Mouse (Mus musculus): ENCODE results near the gene Crnn. TPM values are rescaled to one million over a fixed set of nuclear protein-coding genes. Genes with fewer than 3 reads are reported as not detected.

Crnn gene
- not detected in 2 replicates for polyA plus RNA-seq (2016; fragmentation: Nextera tagmentation; extraction: Ambion mirVana)

- no peak for ATAC-seq (ENCODE audit: low FRiP score)
- H3K9ac ChIP-seq: no peak within 1 kb of the TSS
- no peak within 1 kb of the TSS for H3K4me3 ChIP-seq
- H3K27ac ChIP-seq: no peak within 1 kb of the TSS
- no peak within 1 kb of the TSS for H3K4me2 ChIP-seq (replicated peaks)
- H3K27me3 ChIP-seq: no peaks in the 10 kb centered on the region
- no peaks in the 10 kb centered on the region for H3K9me3 ChIP-seq (replicated peaks)
- H3K36me3 ChIP-seq: no peaks in the 10 kb centered on the region
- 65% methylated on average over 1 of the region's 1 CpGs for WGBS
- no peaks in the 10 kb centered on the region for H3K4me1 ChIP-seq
Observed at GRCm38 (mm10) chr3:93144510-93145051, at the start of gene Crnn. Gene Crnn, plus strand, starts transcription at chr3:93144787.

GRCm38 (mm10) chr3:93096447-93096846 is 48.1 kb upstream of the Crnn start:
- no peaks in the 10 kb centered on the region for H3K9me3 ChIP-seq (replicated peaks)
- H3K4me3 ChIP-seq: no peak overlapping the region
- no peaks in the 10 kb centered on the region for H3K36me3 ChIP-seq
- 58% methylated on average over 2 of the region's 2 CpGs for WGBS
- ATAC-seq (ENCODE audit: low FRiP score): no peak
- no peak overlapping the region for H3K27ac ChIP-seq
- H3K4me2 ChIP-seq (replicated peaks): no peak overlapping the region
- H3K4me1 ChIP-seq: no peaks in the 10 kb centered on the region
- H3K9ac ChIP-seq: no peak overlapping the region
- no peaks in the 10 kb centered on the region for H3K27me3 ChIP-seq

- WGBS: 47% methylated on average over 5 of the region's 5 CpGs
- Histone ChIP-seq H3K4me1 (no peaks in the 10 kb centered on the region), H3K36me3 (no peaks in the 10 kb centered on the region), H3K4me3 (no peak overlapping the region), H3K4me2 (replicated peaks) (no peak overlapping the region), H3K9ac (no peak overlapping the region), H3K9me3 (replicated peaks) (no peaks in the 10 kb centered on the region), H3K27ac (no peak overlapping the region), H3K27me3 (no peaks in the 10 kb centered on the region)
- ATAC-seq (ENCODE audit: low FRiP score): no peak
Observed at GRCm38 (mm10) chr3:93111668-93112067, 32.9 kb upstream of the Crnn start.

GRCm38 (mm10) chr3:93114481-93114880 is 30.1 kb upstream of the Crnn start:
- H3K27me3 ChIP-seq: no peaks in the 10 kb centered on the region
- no peak overlapping the region for H3K4me2 ChIP-seq (replicated peaks)
- H3K9ac ChIP-seq: no peak overlapping the region
- 9% methylated on average over 2 of the region's 2 CpGs for WGBS
- no peak overlapping the region for H3K4me3 ChIP-seq
- H3K4me1 ChIP-seq: no peaks in the 10 kb centered on the region
- H3K27ac ChIP-seq: no peak overlapping the region
- H3K36me3 ChIP-seq: no peaks in the 10 kb centered on the region
- ATAC-seq (ENCODE audit: low FRiP score): 0 out of 2 replicates have a peak, but pooled peaks have one; percentile 6
- H3K9me3 ChIP-seq (replicated peaks): no peaks in the 10 kb centered on the region

- WGBS: 47% methylated on average over 4 of the region's 4 CpGs
- H3K4me3 ChIP-seq: no peak overlapping the region
- H3K36me3 ChIP-seq: no peaks in the 10 kb centered on the region
- no peaks in the 10 kb centered on the region for H3K27me3 ChIP-seq
- no peak overlapping the region for H3K9ac ChIP-seq
- no peak overlapping the region for H3K4me2 ChIP-seq (replicated peaks)
- H3K27ac ChIP-seq: no peak overlapping the region
- H3K4me1 ChIP-seq: no peaks in the 10 kb centered on the region
- no peaks in the 10 kb centered on the region for H3K9me3 ChIP-seq (replicated peaks)
- ATAC-seq (ENCODE audit: low FRiP score): no peak
Observed at GRCm38 (mm10) chr3:93119101-93119500, 25.5 kb upstream of the Crnn start.

- Histone ChIP-seq H3K27me3 (no peaks in the 10 kb centered on the region), H3K27ac (no peak overlapping the region), H3K4me2 (replicated peaks) (no peak overlapping the region), H3K9ac (no peak overlapping the region), H3K4me1 (no peaks in the 10 kb centered on the region), H3K4me3 (no peak overlapping the region), H3K9me3 (replicated peaks) (no peaks in the 10 kb centered on the region), H3K36me3 (no peaks in the 10 kb centered on the region)
- 60% methylated on average over 4 of the region's 4 CpGs for WGBS
- ATAC-seq (ENCODE audit: low FRiP score): no peak
Observed at GRCm38 (mm10) chr3:93128052-93128451, 16.5 kb upstream of the Crnn start.

GRCm38 (mm10) chr3:93129076-93129475 is 15.5 kb upstream of the Crnn start:
- WGBS: 52% methylated on average over 5 of the region's 5 CpGs
- H3K27ac ChIP-seq: no peak overlapping the region

GRCm38 (mm10) chr3:93130460-93130859 is 14.1 kb upstream of the Crnn start:
- H3K4me2 ChIP-seq (replicated peaks): no peak overlapping the region
- no peak overlapping the region for H3K4me3 ChIP-seq
- ATAC-seq (ENCODE audit: low FRiP score): no peak
- no peaks in the 10 kb centered on the region for H3K4me1 ChIP-seq
- H3K27me3 ChIP-seq: no peaks in the 10 kb centered on the region
- 16% methylated on average over 3 of the region's 3 CpGs for WGBS
- H3K9ac ChIP-seq: no peak overlapping the region
- no peak overlapping the region for H3K27ac ChIP-seq
- H3K36me3 ChIP-seq: no peaks in the 10 kb centered on the region
- H3K9me3 ChIP-seq (replicated peaks): no peaks in the 10 kb centered on the region

More at GRCm38 (mm10) chr3:93129076-93129475, 15.5 kb upstream of the Crnn start:
- Histone ChIP-seq H3K27me3 (no peaks in the 10 kb centered on the region), H3K4me1 (no peaks in the 10 kb centered on the region), H3K4me3 (no peak overlapping the region), H3K36me3 (no peaks in the 10 kb centered on the region), H3K9me3 (replicated peaks) (no peaks in the 10 kb centered on the region), H3K9ac (no peak overlapping the region), H3K4me2 (replicated peaks) (no peak overlapping the region)
- ATAC-seq (ENCODE audit: low FRiP score): no peak

GRCm38 (mm10) chr3:93162502-93162901 is 17.9 kb downstream of the Crnn start:
- Histone ChIP-seq H3K4me2 (replicated peaks) (no peak overlapping the region), H3K36me3 (no peaks in the 10 kb centered on the region), H3K9me3 (replicated peaks) (no peaks in the 10 kb centered on the region), H3K9ac (no peak overlapping the region), H3K4me3 (no peak overlapping the region), H3K27me3 (no peaks in the 10 kb centered on the region), H3K4me1 (no peaks in the 10 kb centered on the region), H3K27ac (no peak overlapping the region)
- no peak for ATAC-seq (ENCODE audit: low FRiP score)
- whole genome bisulfite sequencing: 88% methylated on average over 6 of the region's 6 CpGs

GRCm38 (mm10) chr3:93162996-93163592 is 18.5 kb downstream of the Crnn start:
- Histone ChIP-seq H3K27ac (no peak overlapping the region), H3K4me3 (no peak overlapping the region), H3K4me2 (replicated peaks) (no peak overlapping the region), H3K27me3 (no peaks in the 10 kb centered on the region), H3K4me1 (no peaks in the 10 kb centered on the region), H3K9ac (no peak overlapping the region), H3K36me3 (no peaks in the 10 kb centered on the region), H3K9me3 (replicated peaks) (no peaks in the 10 kb centered on the region)
- ATAC-seq (ENCODE audit: low FRiP score): no peak
- 61% methylated on average over 1 of the region's 1 CpGs for WGBS

GRCm38 (mm10) chr3:93180856-93181255 is 36.3 kb downstream of the Crnn start:
- no peak overlapping the region for H3K4me3 ChIP-seq
- ATAC-seq (ENCODE audit: low FRiP score): no peak
- H3K27me3 ChIP-seq: no peaks in the 10 kb centered on the region
- no peaks in the 10 kb centered on the region for H3K36me3 ChIP-seq
- WGBS: 94% methylated on average over 4 of the region's 4 CpGs
- H3K4me1 ChIP-seq: no peaks in the 10 kb centered on the region
- no peak overlapping the region for H3K4me2 ChIP-seq (replicated peaks)
- no peak overlapping the region for H3K27ac ChIP-seq
- no peak overlapping the region for H3K9ac ChIP-seq
- H3K9me3 ChIP-seq (replicated peaks): no peaks in the 10 kb centered on the region

GRCm38 (mm10) chr3:93196978-93197377 is 52.4 kb downstream of the Crnn start, which contains the start of gene Flg2:
Gene Flg2, plus strand, starts transcription at chr3:93197278.
- Histone ChIP-seq H3K4me2 (replicated peaks) (no peak within 1 kb of the TSS), H3K9me3 (replicated peaks) (0 out of 2 replicates have a peak, but pooled peaks cover 3% of the 10 kb centered on the region), H3K27me3 (no peaks in the 10 kb centered on the region), H3K4me3 (no peak within 1 kb of the TSS), H3K27ac (no peak within 1 kb of the TSS), H3K36me3 (no peaks in the 10 kb centered on the region), H3K9ac (no peak within 1 kb of the TSS), H3K4me1 (no peaks in the 10 kb centered on the region)
- no peak for ATAC-seq (ENCODE audit: low FRiP score)
- WGBS: 89% methylated on average over 3 of the region's 3 CpGs
